Mouse (Mus musculus): ENCODE measurements around the gene Medag.

Medag gene

GRCm38 (mm10) chr5:149474142-149474541 is 62.6 kb downstream of the Medag start:
- no peak for TF ChIP-seq GATA4 (IDR thresholded peaks at IDR 0.05; ENCODE audit: insufficient replicate concordance, low read length)

GRCm38 (mm10) chr5:149474701-149475468 is 63.3 kb downstream of the Medag start:
- TF ChIP-seq GATA4 (IDR thresholded peaks at IDR 0.05; ENCODE audit: insufficient replicate concordance, low read length), result no peak

Data from liver, adult (tissue).